Mouse (Mus musculus) stomach, embryonic 14.5 days (tissue): ENCODE measurements around the gene Spata46. TPM values are rescaled to one million over a fixed set of nuclear protein-coding genes. Genes with fewer than 3 reads are reported as not detected.

Experiments used
- ATAC-seq: fragments of 200-750 bp; cut with Nextera tagmentation; 2 replicates; pipeline ENCODE4 v1.8.0; 2017; ENCODE audit warnings: low read depth, moderate TSS enrichment; ENCODE audit not compliant: insufficient number of reproducible peaks, insufficient read depth, low FRiP score
- H3K27ac ChIP-seq: fragments of 300-500 bp; sonication (generic); 2 replicates; pipeline ENCODE4 v1.5.1; 2014; ENCODE audit warnings: mild to moderate bottlenecking, low read length, moderate library complexity, mixed read lengths
- H3K27me3 ChIP-seq: fragments of 300-500 bp; sonication (generic); 2 replicates; pipeline ENCODE4 v1.6.1; 2014; ENCODE audit warnings: low read length, control low read depth, mixed read lengths; ENCODE audit not compliant: control insufficient read depth, insufficient read depth
- H3K36me3 ChIP-seq: fragments of 300-500 bp; sonication (generic); 2 replicates; pipeline ENCODE4 v1.6.1; 2014; ENCODE audit warnings: mild to moderate bottlenecking, control low read depth, low read length, moderate library complexity, mixed read lengths; ENCODE audit not compliant: control insufficient read depth, insufficient read depth
- H3K4me1 ChIP-seq: fragments of 300-500 bp; sonication (generic); 2 replicates; pipeline ENCODE4 v1.6.1; 2014; ENCODE audit warnings: low read length, control low read depth, mixed read lengths; ENCODE audit not compliant: control insufficient read depth, insufficient read depth
- H3K4me2 ChIP-seq: fragments of 300-500 bp; sonication (generic); replicated peaks from 2 replicates; pipeline ENCODE4 v1.6.1; 2014; ENCODE audit warnings: low read depth, low read length, control low read depth
- H3K4me3 ChIP-seq: fragments of 300-500 bp; sonication (generic); 2 replicates; pipeline ENCODE4 v1.5.1; 2014; ENCODE audit warnings: low read depth, low read length, control low read depth
- H3K9ac ChIP-seq: fragments of 300-500 bp; sonication (generic); replicated peaks from 2 replicates; pipeline ENCODE4 v1.6.1; 2014; ENCODE audit warnings: low read depth, mild to moderate bottlenecking, control low read depth, low read length, moderate library complexity, mixed read lengths
- H3K9me3 ChIP-seq: fragments of 300-500 bp; sonication (generic); 2 replicates; pipeline ENCODE4 v1.6.1; 2016; ENCODE audit warnings: low read depth, low read length, control low read depth; ENCODE audit not compliant: control insufficient read depth
- WGBS: fragments of 180-500 bp; shearing (Covaris S2); extraction: QIAGEN DNeasy Blood & Tissue Kit; methylation state at CpG from one replicate; pipeline ENCODE4 v1.1.7; 2014; 5-methylcytosine and 5-hydroxymethylcytosine counted together
- polyA plus RNA-seq: library from polyadenylated mRNA; unstranded; fragments of >200 nt; fragmentation: Nextera tagmentation; extraction: Ambion mirVana; gene quantifications from 2 replicates; pipeline ENCODE4 v1.2.1, GENCODE M21; 2014

Gene Spata46
- polyA plus RNA-seq = 2.7 and 3.9 TPM in 2 replicates

- Histone ChIP-seq H3K27ac (no peak within 1 kb of the TSS), H3K9me3 (no peaks in the 10 kb centered on the region), H3K4me3 (no peak within 1 kb of the TSS), H3K9ac (no peak within 1 kb of the TSS), H3K4me2 (no peak within 1 kb of the TSS), H3K36me3 (no peaks in the 10 kb centered on the region), H3K27me3 (no peaks in the 10 kb centered on the region), H3K4me1 (no peaks in the 10 kb centered on the region)
- 84% methylated on average over 4 of the region's 4 CpGs for whole genome bisulfite sequencing
- ATAC-seq = no peak
Measured at GRCm38 (mm10) chr1:170308503-170308902, at the start of gene Spata46. Gene Spata46, plus strand, starts transcription at chr1:170308803.

- Histone ChIP-seq H3K9me3 (no peaks in the 10 kb centered on the region; the same call in 1 of the 2 replicates), H3K27ac (no peak overlapping the region), H3K9ac (no peak overlapping the region), H3K36me3 (no peaks in the 10 kb centered on the region), H3K4me1 (no peaks in the 10 kb centered on the region), H3K4me2 (no peak overlapping the region), H3K4me3 (no peak overlapping the region), H3K27me3 (no peaks in the 10 kb centered on the region)
- no peak for ATAC-seq
- 83% methylated on average over 6 of the region's 6 CpGs for WGBS
Measured at GRCm38 (mm10) chr1:170270281-170270680, 38.3 kb upstream of the Spata46 start.

GRCm38 (mm10) chr1:170270696-170271095, 37.9 kb upstream of the Spata46 start:
- H3K4me2 ChIP-seq = no peak overlapping the region
- H3K9ac ChIP-seq = no peak overlapping the region
- H3K4me3 ChIP-seq = no peak overlapping the region
- no peaks in the 10 kb centered on the region; the same call in 1 of the 2 replicates for H3K9me3 ChIP-seq
- no peaks in the 10 kb centered on the region for H3K27me3 ChIP-seq
- H3K4me1 ChIP-seq = no peaks in the 10 kb centered on the region
- WGBS = 86% methylated on average over 4 of the region's 4 CpGs
- no peaks in the 10 kb centered on the region for H3K36me3 ChIP-seq
- no peak overlapping the region for H3K27ac ChIP-seq
- ATAC-seq = no peak

GRCm38 (mm10) chr1:170273252-170273651, 35.4 kb upstream of the Spata46 start:
- Histone ChIP-seq H3K36me3 (no peaks in the 10 kb centered on the region), H3K4me3 (no peak overlapping the region), H3K9ac (no peak overlapping the region), H3K4me1 (no peaks in the 10 kb centered on the region), H3K4me2 (no peak overlapping the region), H3K9me3 (no peaks in the 10 kb centered on the region), H3K27me3 (no peaks in the 10 kb centered on the region), H3K27ac (no peak overlapping the region)
- no peak for ATAC-seq

- H3K9ac ChIP-seq = no peak within 1 kb of the TSS
- H3K4me1 ChIP-seq = no peaks in the 10 kb centered on the region
- no peak within 1 kb of the TSS for H3K27ac ChIP-seq
- no peaks in the 10 kb centered on the region for H3K27me3 ChIP-seq
- 75% methylated on average over 2 of the region's 3 CpGs for whole genome bisulfite sequencing
- no peak within 1 kb of the TSS for H3K4me3 ChIP-seq
- H3K4me2 ChIP-seq = no peak within 1 kb of the TSS
- ATAC-seq = no peak
- no peaks in the 10 kb centered on the region for H3K9me3 ChIP-seq
- H3K36me3 ChIP-seq = no peaks in the 10 kb centered on the region
Measured at GRCm38 (mm10) chr1:170277016-170277415, 31.6 kb upstream of the Spata46 start, which contains the start of gene Sh2d1b1. Gene Sh2d1b1, plus strand, starts transcription at chr1:170277320.

GRCm38 (mm10) chr1:170282415-170283129, 26.0 kb upstream of the Spata46 start:
- no peaks in the 10 kb centered on the region for H3K4me1 ChIP-seq
- no peaks in the 10 kb centered on the region for H3K36me3 ChIP-seq
- ATAC-seq = no peak
- H3K4me3 ChIP-seq = no peak overlapping the region
- H3K9me3 ChIP-seq = no peaks in the 10 kb centered on the region
- 72% methylated on average over 4 of the region's 4 CpGs for WGBS
- no peaks in the 10 kb centered on the region for H3K27me3 ChIP-seq
- H3K4me2 ChIP-seq = no peak overlapping the region
- H3K27ac ChIP-seq = no peak overlapping the region
- H3K9ac ChIP-seq = no peak overlapping the region

GRCm38 (mm10) chr1:170292239-170292951, 16.2 kb upstream of the Spata46 start:
- no peak overlapping the region for H3K9ac ChIP-seq
- no peak overlapping the region for H3K4me3 ChIP-seq
- H3K36me3 ChIP-seq = no peaks in the 10 kb centered on the region
- H3K4me2 ChIP-seq = no peak overlapping the region
- no peak for ATAC-seq
- H3K27ac ChIP-seq = no peak overlapping the region
- H3K9me3 ChIP-seq = no peaks in the 10 kb centered on the region
- no peaks in the 10 kb centered on the region for H3K4me1 ChIP-seq
- H3K27me3 ChIP-seq = no peaks in the 10 kb centered on the region
- WGBS = 32% methylated on average over 9 of the region's 9 CpGs

- no peaks in the 10 kb centered on the region for H3K36me3 ChIP-seq
- ATAC-seq = no peak
- no peak overlapping the region for H3K9ac ChIP-seq
- H3K4me3 ChIP-seq = no peak overlapping the region
- no peak overlapping the region for H3K27ac ChIP-seq
- WGBS = 81% methylated on average over 5 of the region's 5 CpGs
- H3K4me2 ChIP-seq = no peak overlapping the region
- H3K27me3 ChIP-seq = no peaks in the 10 kb centered on the region
- H3K9me3 ChIP-seq = no peaks in the 10 kb centered on the region
- no peaks in the 10 kb centered on the region for H3K4me1 ChIP-seq
Measured at GRCm38 (mm10) chr1:170293257-170293656, 15.3 kb upstream of the Spata46 start.
